Mouse (Mus musculus): ENCODE results near the gene Tnnc2.

DNA sequence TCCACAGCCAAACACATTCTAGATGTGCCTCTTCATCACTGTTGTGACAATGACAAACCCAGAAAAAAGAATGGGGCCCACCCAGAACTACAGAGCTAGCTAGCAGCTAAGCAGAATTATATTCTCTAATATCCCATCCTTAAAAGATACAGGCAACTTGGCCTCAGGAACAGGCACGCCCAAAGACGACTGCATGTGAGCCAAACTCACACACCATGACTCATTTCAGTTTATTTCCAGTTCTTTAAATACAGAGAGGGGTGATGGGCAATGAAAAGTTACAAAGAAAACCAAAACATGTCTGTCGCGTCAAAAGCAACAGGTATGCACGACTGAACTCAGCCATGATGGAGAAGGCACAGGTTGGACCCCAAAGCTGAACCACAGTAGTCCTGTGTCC lies 44.3 kb downstream of the Tnnc2 start:
- TF ChIP-seq CTCF (IDR thresholded peaks at IDR 0.05; ENCODE audit: insufficient read depth, low read length) (no peak), POLR2A (IDR thresholded peaks at IDR 0.05; ENCODE audit: borderline replicate concordance, extremely low read depth, low read depth, low read length) (no peak)

Data from lung, adult 2 months (tissue).